Mouse (Mus musculus) Muller cell, postnatal 12 days (primary cell): ENCODE data around the gene Rexo5.

Source experiments
- DNase-seq: peaks from one replicate; pipeline ENCODE4 v3.0.0-alpha.2; 2015; ENCODE audit errors: inconsistent ontology term

Rexo5 gene

GRCm38 (mm10) chr7:119892742-119893141 lies 98.9 kb downstream of the Rexo5 start:
- DNase-seq, result no peak

- peak; percentile 34 for DNase-seq
Observed at GRCm38 (mm10) chr7:119894818-119895544, 101.2 kb downstream of the Rexo5 start.

GRCm38 (mm10) chr7:119895639-119896512 lies 102.1 kb downstream of the Rexo5 start, which contains the start of the genes Lyrm1 and Dcun1d3:
Gene Lyrm1 (plus strand): TSS chr7:119895861.
Gene Dcun1d3 (minus strand): TSS chr7:119896298.
- DNase-seq, result peak; percentile 100

GRCm38 (mm10) chr7:119897521-119898109 lies 103.8 kb downstream of the Rexo5 start:
- DNase-seq, result no peak

- peak; percentile 59 for DNase-seq
Observed at GRCm38 (mm10) chr7:119898247-119898856, 104.5 kb downstream of the Rexo5 start.
